Mouse (Mus musculus): ENCODE data around the gene Uox. TPM values are rescaled to one million over a fixed set of nuclear protein-coding genes. Genes with fewer than 3 reads are reported as not detected.

Gene Uox
- polyA plus RNA-seq, 1 experiment, result not detected

GRCm38 (mm10) chr3:146577591-146577990 is 7.4 kb downstream of the Uox start:
- no peaks in the 10 kb centered on the region for H3K36me3 ChIP-seq (ENCODE audit: control insufficient read depth, insufficient read depth)
- H3K4me2 ChIP-seq (ENCODE audit: low read depth), result no peak overlapping the region
- no peak for TF ChIP-seq MYOG (IDR thresholded peaks at IDR 0.05; ENCODE audit: control insufficient read depth in 1 of 3, insufficient read depth in 1 of 3, insufficient read length in 2 of 3, low read depth in 2 of 3)
- no peak for TF ChIP-seq USF1 (IDR thresholded peaks at IDR 0.05; ENCODE audit: low read depth)
- TF ChIP-seq TCF3 (IDR thresholded peaks at IDR 0.05; ENCODE audit: insufficient read length, low read depth), result no peak
- TF ChIP-seq REST (IDR thresholded peaks at IDR 0.05; ENCODE audit: insufficient read depth, insufficient read length), result no peak
- no peak for TF ChIP-seq POLR2A (IDR thresholded peaks at IDR 0.05; ENCODE audit: insufficient read length, low read depth)
- H3K4me3 ChIP-seq, result no peak overlapping the region
- H3ac ChIP-seq (ENCODE audit: control insufficient read depth, insufficient read length), result no peak overlapping the region
- H3K27me3 ChIP-seq (ENCODE audit: control insufficient read depth, insufficient read depth, insufficient read length), result no peaks in the 10 kb centered on the region
- no peaks in the 10 kb centered on the region for H3K79me2 ChIP-seq (ENCODE audit: control insufficient read depth, insufficient read depth)

GRCm38 (mm10) chr3:146580039-146580729 is 10.0 kb downstream of the Uox start:
- Histone ChIP-seq H3K4me2 (ENCODE audit: low read depth) (no peak overlapping the region), H3ac (ENCODE audit: control insufficient read depth, insufficient read length) (no peak overlapping the region), H3K27me3 (ENCODE audit: control insufficient read depth, insufficient read depth, insufficient read length) (no peaks in the 10 kb centered on the region), H3K36me3 (ENCODE audit: control insufficient read depth, insufficient read depth) (no peaks in the 10 kb centered on the region), H3K79me2 (ENCODE audit: control insufficient read depth, insufficient read depth) (no peaks in the 10 kb centered on the region), H3K4me3 (no peak overlapping the region)
- TF ChIP-seq POLR2A (IDR thresholded peaks at IDR 0.05; ENCODE audit: insufficient read length, low read depth) (no peak), SRF (IDR thresholded peaks at IDR 0.05; ENCODE audit: control insufficient read depth, insufficient read length, low read depth) (no peak), TCF12 (IDR thresholded peaks at IDR 0.05; ENCODE audit: insufficient read depth, poor library complexity, severe bottlenecking) (no peak), MYOG (IDR thresholded peaks at IDR 0.05; ENCODE audit: control insufficient read depth in 1 of 3, insufficient read depth in 1 of 3, insufficient read length in 2 of 3, low read depth in 2 of 3) (no peak), USF1 (IDR thresholded peaks at IDR 0.05; ENCODE audit: low read depth) (no peak), MYOD1 (IDR thresholded peaks at IDR 0.05; ENCODE audit: control insufficient read depth in 1 of 3, insufficient read length in 2 of 3, low read depth in 2 of 3) (no peak), CEBPB (IDR thresholded peaks at IDR 0.05; ENCODE audit: insufficient read depth, poor library complexity, severe bottlenecking) (no peak), REST (IDR thresholded peaks at IDR 0.05; ENCODE audit: insufficient read depth, insufficient read length) (no peak), MAX (IDR thresholded peaks at IDR 0.05; ENCODE audit: low read depth) (no peak), POLR2AphosphoS2 (IDR thresholded peaks at IDR 0.05; ENCODE audit: insufficient read length, low read depth) (no peak), TCF3 (IDR thresholded peaks at IDR 0.05; ENCODE audit: insufficient read length, low read depth) (no peak), E2F4 (IDR thresholded peaks at IDR 0.05; ENCODE audit: insufficient read depth) (no peak)

DNA sequence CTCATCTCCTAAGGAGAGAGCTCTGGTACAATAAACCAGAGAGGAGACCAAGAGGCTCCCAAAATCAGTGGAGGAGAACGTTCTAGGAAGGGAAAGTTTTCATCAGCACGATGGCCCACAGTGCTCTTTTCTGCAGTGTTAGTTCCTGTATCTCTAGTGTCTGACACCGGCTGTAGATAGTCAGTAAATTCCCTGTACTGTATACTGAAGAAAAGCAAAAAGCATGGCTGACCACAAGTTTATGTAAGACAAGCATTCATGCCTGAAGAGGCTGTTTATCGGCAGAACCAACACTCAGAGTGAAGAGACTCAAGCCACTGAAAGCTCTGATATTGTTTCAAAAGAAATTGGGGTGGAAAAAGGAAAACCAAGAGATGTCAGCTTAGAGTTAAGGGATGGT is 13.3 kb downstream of the Uox start:
- no peaks in the 10 kb centered on the region for H3K27me3 ChIP-seq (ENCODE audit: control insufficient read depth, insufficient read depth, insufficient read length)
- H3ac ChIP-seq (ENCODE audit: control insufficient read depth, insufficient read length), result no peak overlapping the region
- H3K4me2 ChIP-seq (ENCODE audit: low read depth), result peak overlapping the region; percentile 60
- TF ChIP-seq TCF12 (IDR thresholded peaks at IDR 0.05; ENCODE audit: insufficient read depth, poor library complexity, severe bottlenecking) (no peak), E2F4 (IDR thresholded peaks at IDR 0.05; ENCODE audit: insufficient read depth) (no peak)
- no peaks in the 10 kb centered on the region for H3K79me2 ChIP-seq (ENCODE audit: control insufficient read depth, insufficient read depth)
- no peak overlapping the region for H3K4me3 ChIP-seq
- H3K36me3 ChIP-seq (ENCODE audit: control insufficient read depth, insufficient read depth), result no peaks in the 10 kb centered on the region

GRCm38 (mm10) chr3:146583908-146584307 is 13.7 kb downstream of the Uox start:
- Histone ChIP-seq H3K4me3 (no peak overlapping the region), H3K27me3 (ENCODE audit: control insufficient read depth, insufficient read depth, insufficient read length) (no peaks in the 10 kb centered on the region), H3K4me2 (ENCODE audit: low read depth) (peak overlapping the region; percentile 60)

DNA sequence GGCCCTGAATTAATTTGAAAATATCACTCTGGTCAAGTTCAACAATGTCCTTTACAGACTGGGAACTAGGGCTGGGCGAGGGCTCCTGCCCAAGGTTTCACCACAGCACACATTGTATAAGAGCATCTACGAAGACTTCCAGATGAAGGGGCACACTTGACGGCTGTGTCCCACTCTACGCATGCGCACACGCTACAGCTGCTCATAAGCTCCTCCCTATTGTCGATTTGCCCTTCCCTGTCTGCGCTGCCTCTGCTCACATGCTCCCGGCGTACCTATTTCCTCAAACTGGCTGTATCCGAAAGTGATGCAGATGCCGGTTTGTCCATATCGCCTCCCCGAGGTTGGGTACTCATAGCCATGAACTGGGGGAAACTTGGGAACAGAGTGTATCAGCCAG is 16.4 kb downstream of the Uox start:
- Histone ChIP-seq H3K79me2 (ENCODE audit: control insufficient read depth, insufficient read depth) (no peaks in the 10 kb centered on the region), H3ac (ENCODE audit: control insufficient read depth, insufficient read length) (no peak overlapping the region), H3K27me3 (ENCODE audit: control insufficient read depth, insufficient read depth, insufficient read length) (no peaks in the 10 kb centered on the region), H3K36me3 (ENCODE audit: control insufficient read depth, insufficient read depth) (no peaks in the 10 kb centered on the region), H3K4me2 (ENCODE audit: low read depth) (no peak overlapping the region), H3K4me3 (no peak overlapping the region)
- no peak for TF ChIP-seq MAX (IDR thresholded peaks at IDR 0.05; ENCODE audit: low read depth)
- TF ChIP-seq TCF12 (IDR thresholded peaks at IDR 0.05; ENCODE audit: insufficient read depth, poor library complexity, severe bottlenecking), result no peak
- no peak for TF ChIP-seq TCF3 (IDR thresholded peaks at IDR 0.05; ENCODE audit: insufficient read length, low read depth)
- no peak for TF ChIP-seq POLR2AphosphoS2 (IDR thresholded peaks at IDR 0.05; ENCODE audit: insufficient read length, low read depth)
- no peak for TF ChIP-seq SRF (IDR thresholded peaks at IDR 0.05; ENCODE audit: control insufficient read depth, insufficient read length, low read depth)
- TF ChIP-seq MYOD1 (IDR thresholded peaks at IDR 0.05; ENCODE audit: control insufficient read depth in 1 of 3, insufficient read length in 2 of 3, low read depth in 2 of 3), result no peak

More at GRCm38 (mm10) chr3:146583908-146584307, 13.7 kb downstream of the Uox start:
- Histone ChIP-seq H3ac (ENCODE audit: control insufficient read depth, insufficient read length) (no peak overlapping the region), H3K79me2 (ENCODE audit: control insufficient read depth, insufficient read depth) (no peaks in the 10 kb centered on the region), H3K36me3 (ENCODE audit: control insufficient read depth, insufficient read depth) (no peaks in the 10 kb centered on the region)
- TF ChIP-seq MAX (IDR thresholded peaks at IDR 0.05; ENCODE audit: low read depth) (no peak), MYOD1 (IDR thresholded peaks at IDR 0.05; ENCODE audit: control insufficient read depth in 1 of 3, insufficient read length in 2 of 3, low read depth in 2 of 3) (no peak), SRF (IDR thresholded peaks at IDR 0.05; ENCODE audit: control insufficient read depth, insufficient read length, low read depth) (no peak), POLR2AphosphoS2 (IDR thresholded peaks at IDR 0.05; ENCODE audit: insufficient read length, low read depth) (no peak), MYOG (IDR thresholded peaks at IDR 0.05; ENCODE audit: control insufficient read depth in 1 of 3, insufficient read depth in 1 of 3, insufficient read length in 2 of 3, low read depth in 2 of 3) (no peak), TCF3 (IDR thresholded peaks at IDR 0.05; ENCODE audit: insufficient read length, low read depth) (no peak), POLR2A (IDR thresholded peaks at IDR 0.05; ENCODE audit: insufficient read length, low read depth) (no peak)
